Mouse (Mus musculus) liver, embryonic 14.5 days (tissue): ENCODE measurements around the gene Olfr1030. TPM values are rescaled to one million over a fixed set of nuclear protein-coding genes. Genes with fewer than 3 reads are reported as not detected.

ENCODE experiments used
- polyA plus RNA-seq, 2 experiments: library from polyadenylated mRNA; depleted of rRNA in 1 of 2; stranded (reverse) in 1 of 2; unstranded in 1 of 2; fragments of >200 nt; fragmentation: Nextera tagmentation in 1 of 2; extraction: Ambion mirVana in 1 of 2; gene quantifications; 2 replicates each; pipeline versions ENCODE4 v1.2.1 to v1.2.3; 2012 to 2014

Olfr1030 gene
- polyA plus RNA-seq, 2 experiments: not detected

Other genes with a start within 250 kb of the Olfr1030 start
- not detected in 2 replicates for gene Olfr1012, start 216.5 kb upstream of the Olfr1030 start, polyA plus RNA-seq (2012; rRNA removed)
- not detected in 2 replicates for gene Olfr1012, start 216.5 kb upstream of the Olfr1030 start, polyA plus RNA-seq (2014; fragmentation: Nextera tagmentation; extraction: Ambion mirVana)
- not detected in 2 replicates for gene Olfr1013, start 212.2 kb upstream of the Olfr1030 start, polyA plus RNA-seq (2012; rRNA removed)
- gene Olfr1013, start 212.2 kb upstream of the Olfr1030 start, polyA plus RNA-seq (2014; fragmentation: Nextera tagmentation; extraction: Ambion mirVana): not detected in 2 replicates
- not detected in 2 replicates for gene Olfr1014, start 206.6 kb upstream of the Olfr1030 start, polyA plus RNA-seq (2012; rRNA removed)
- gene Olfr1014, start 206.6 kb upstream of the Olfr1030 start, polyA plus RNA-seq (2014; fragmentation: Nextera tagmentation; extraction: Ambion mirVana): not detected in 2 replicates
- not detected in 2 replicates for gene Olfr1015, start 197.3 kb upstream of the Olfr1030 start, polyA plus RNA-seq (2012; rRNA removed)
- not detected in 2 replicates for gene Olfr1015, start 197.3 kb upstream of the Olfr1030 start, polyA plus RNA-seq (2014; fragmentation: Nextera tagmentation; extraction: Ambion mirVana)
- gene Olfr1016, start 176.7 kb upstream of the Olfr1030 start, polyA plus RNA-seq (2012; rRNA removed): not detected in 2 replicates
- gene Olfr1016, start 176.7 kb upstream of the Olfr1030 start, polyA plus RNA-seq (2014; fragmentation: Nextera tagmentation; extraction: Ambion mirVana): not detected in 2 replicates
- gene Olfr1018, start 160.8 kb upstream of the Olfr1030 start, polyA plus RNA-seq (2012; rRNA removed): not detected in 2 replicates
- gene Olfr1018, start 160.8 kb upstream of the Olfr1030 start, polyA plus RNA-seq (2014; fragmentation: Nextera tagmentation; extraction: Ambion mirVana): not detected in 2 replicates
- not detected in 2 replicates for gene Olfr1019, start 133.8 kb upstream of the Olfr1030 start, polyA plus RNA-seq (2012; rRNA removed)
- gene Olfr1019, start 133.8 kb upstream of the Olfr1030 start, polyA plus RNA-seq (2014; fragmentation: Nextera tagmentation; extraction: Ambion mirVana): not detected in 2 replicates
- not detected in 2 replicates for gene Olfr1020, start 132.2 kb upstream of the Olfr1030 start, polyA plus RNA-seq (2012; rRNA removed)
- not detected in 2 replicates for gene Olfr1020, start 132.2 kb upstream of the Olfr1030 start, polyA plus RNA-seq (2014; fragmentation: Nextera tagmentation; extraction: Ambion mirVana)
- gene Olfr1022, start 110.7 kb upstream of the Olfr1030 start, polyA plus RNA-seq (2012; rRNA removed): not detected in 2 replicates
- gene Olfr1022, start 110.7 kb upstream of the Olfr1030 start, polyA plus RNA-seq (2014; fragmentation: Nextera tagmentation; extraction: Ambion mirVana): not detected in 2 replicates
- not detected in 2 replicates for gene Olfr1023, start 93.6 kb upstream of the Olfr1030 start, polyA plus RNA-seq (2012; rRNA removed)
- gene Olfr1023, start 93.6 kb upstream of the Olfr1030 start, polyA plus RNA-seq (2014; fragmentation: Nextera tagmentation; extraction: Ambion mirVana): not detected in 2 replicates
- gene Olfr1024, start 74.2 kb upstream of the Olfr1030 start, polyA plus RNA-seq (2012; rRNA removed): not detected in 2 replicates
- gene Olfr1024, start 74.2 kb upstream of the Olfr1030 start, polyA plus RNA-seq (2014; fragmentation: Nextera tagmentation; extraction: Ambion mirVana): not detected in 2 replicates
- gene Olfr1025-ps1, start 64.1 kb upstream of the Olfr1030 start, polyA plus RNA-seq (2012; rRNA removed): not detected in 2 replicates
- not detected in 2 replicates for gene Olfr1025-ps1, start 64.1 kb upstream of the Olfr1030 start, polyA plus RNA-seq (2014; fragmentation: Nextera tagmentation; extraction: Ambion mirVana)
- gene Olfr1026, start 57.7 kb upstream of the Olfr1030 start, polyA plus RNA-seq (2012; rRNA removed): not detected in 2 replicates
- gene Olfr1026, start 57.7 kb upstream of the Olfr1030 start, polyA plus RNA-seq (2014; fragmentation: Nextera tagmentation; extraction: Ambion mirVana): not detected in 2 replicates
- not detected in 2 replicates for gene Olfr1028, start 28.8 kb upstream of the Olfr1030 start, polyA plus RNA-seq (2012; rRNA removed)
- not detected in 2 replicates for gene Olfr1028, start 28.8 kb upstream of the Olfr1030 start, polyA plus RNA-seq (2014; fragmentation: Nextera tagmentation; extraction: Ambion mirVana)
- gene Olfr1029, start 5.4 kb upstream of the Olfr1030 start, polyA plus RNA-seq (2012; rRNA removed): not detected in 2 replicates
- not detected in 2 replicates for gene Olfr1029, start 5.4 kb upstream of the Olfr1030 start, polyA plus RNA-seq (2014; fragmentation: Nextera tagmentation; extraction: Ambion mirVana)
- gene Olfr1031, start 11.0 kb downstream of the Olfr1030 start, polyA plus RNA-seq (2012; rRNA removed): not detected in 2 replicates
- not detected in 2 replicates for gene Olfr1031, start 11.0 kb downstream of the Olfr1030 start, polyA plus RNA-seq (2014; fragmentation: Nextera tagmentation; extraction: Ambion mirVana)
- gene Olfr1032, start 26.3 kb downstream of the Olfr1030 start, polyA plus RNA-seq (2012; rRNA removed): not detected in 2 replicates
- not detected in 2 replicates for gene Olfr1032, start 26.3 kb downstream of the Olfr1030 start, polyA plus RNA-seq (2014; fragmentation: Nextera tagmentation; extraction: Ambion mirVana)
- gene Olfr1033, start 41.4 kb downstream of the Olfr1030 start, polyA plus RNA-seq (2012; rRNA removed): 0.19 and 0.27 TPM in 2 replicates
- 0.51 and 0.61 TPM in 2 replicates for gene Olfr1033, start 41.4 kb downstream of the Olfr1030 start, polyA plus RNA-seq (2014; fragmentation: Nextera tagmentation; extraction: Ambion mirVana)
- gene Olfr1034, start 66.6 kb downstream of the Olfr1030 start, polyA plus RNA-seq (2012; rRNA removed): 0.06 TPM in 2 replicates
- gene Olfr1034, start 66.6 kb downstream of the Olfr1030 start, polyA plus RNA-seq (2014; fragmentation: Nextera tagmentation; extraction: Ambion mirVana): 0.04 TPM in 1 of 2 replicates, not detected in the other
- not detected in 2 replicates for gene Olfr1036, start 94.7 kb downstream of the Olfr1030 start, polyA plus RNA-seq (2012; rRNA removed)
- gene Olfr1036, start 94.7 kb downstream of the Olfr1030 start, polyA plus RNA-seq (2014; fragmentation: Nextera tagmentation; extraction: Ambion mirVana): not detected in 2 replicates
- gene Olfr1037, start 108.1 kb downstream of the Olfr1030 start, polyA plus RNA-seq (2012; rRNA removed): not detected in 2 replicates
- not detected in 2 replicates for gene Olfr1037, start 108.1 kb downstream of the Olfr1030 start, polyA plus RNA-seq (2014; fragmentation: Nextera tagmentation; extraction: Ambion mirVana)
- gene Olfr1039, start 156.7 kb downstream of the Olfr1030 start, polyA plus RNA-seq (2012; rRNA removed): not detected in 2 replicates
- gene Olfr1039, start 156.7 kb downstream of the Olfr1030 start, polyA plus RNA-seq (2014; fragmentation: Nextera tagmentation; extraction: Ambion mirVana): not detected in 2 replicates
- gene Olfr1040, start 167.5 kb downstream of the Olfr1030 start, polyA plus RNA-seq (2012; rRNA removed): not detected in 2 replicates
- not detected in 2 replicates for gene Olfr1040, start 167.5 kb downstream of the Olfr1030 start, polyA plus RNA-seq (2014; fragmentation: Nextera tagmentation; extraction: Ambion mirVana)
- not detected in 2 replicates for gene Olfr1042, start 182.6 kb downstream of the Olfr1030 start, polyA plus RNA-seq (2012; rRNA removed)
- gene Olfr1042, start 182.6 kb downstream of the Olfr1030 start, polyA plus RNA-seq (2014; fragmentation: Nextera tagmentation; extraction: Ambion mirVana): not detected in 2 replicates
- gene Olfr1043, start 188.2 kb downstream of the Olfr1030 start, polyA plus RNA-seq (2012; rRNA removed): not detected in 2 replicates
- not detected in 2 replicates for gene Olfr1043, start 188.2 kb downstream of the Olfr1030 start, polyA plus RNA-seq (2014; fragmentation: Nextera tagmentation; extraction: Ambion mirVana)
- gene Olfr1044, start 198.5 kb downstream of the Olfr1030 start, polyA plus RNA-seq (2012; rRNA removed): not detected in 2 replicates
- gene Olfr1044, start 198.5 kb downstream of the Olfr1030 start, polyA plus RNA-seq (2014; fragmentation: Nextera tagmentation; extraction: Ambion mirVana): not detected in 2 replicates
- not detected in 2 replicates for gene Olfr52, start 206.4 kb downstream of the Olfr1030 start, polyA plus RNA-seq (2012; rRNA removed)
- gene Olfr52, start 206.4 kb downstream of the Olfr1030 start, polyA plus RNA-seq (2014; fragmentation: Nextera tagmentation; extraction: Ambion mirVana): not detected in 2 replicates
- gene Olfr1045, start 223.7 kb downstream of the Olfr1030 start, polyA plus RNA-seq (2012; rRNA removed): not detected in 2 replicates
- not detected in 2 replicates for gene Olfr1045, start 223.7 kb downstream of the Olfr1030 start, polyA plus RNA-seq (2014; fragmentation: Nextera tagmentation; extraction: Ambion mirVana)
- gene Olfr1046, start 240.0 kb downstream of the Olfr1030 start, polyA plus RNA-seq (2012; rRNA removed): not detected in 2 replicates
- gene Olfr1046, start 240.0 kb downstream of the Olfr1030 start, polyA plus RNA-seq (2014; fragmentation: Nextera tagmentation; extraction: Ambion mirVana): not detected in 2 replicates